Mouse (Mus musculus) forebrain, embryonic 10.5 days (tissue): ENCODE data around the gene St6gal1. TPM values are rescaled to one million over a fixed set of nuclear protein-coding genes. Genes with fewer than 3 reads are reported as not detected.

Experiments
- DNase-seq: peaks from one replicate; pipeline ENCODE4 v3.0.0-alpha.2; 2017; ENCODE audit warnings: low spot score; ENCODE audit errors: extremely low spot score
- H3K27ac ChIP-seq: fragments of 300-500 bp; sonication (generic); 2 replicates; pipeline ENCODE4 v1.5.1; 2016; ENCODE audit warnings: mild to moderate bottlenecking
- H3K27me3 ChIP-seq: fragments of 300-500 bp; sonication (generic); 2 replicates; pipeline ENCODE4 v1.6.1; 2016; ENCODE audit warnings: mild to moderate bottlenecking; ENCODE audit not compliant: poor library complexity, severe bottlenecking
- H3K36me3 ChIP-seq: fragments of 300-500 bp; sonication (generic); replicated peaks from 2 replicates; pipeline ENCODE4 v1.6.1; 2016; ENCODE audit warnings: mild to moderate bottlenecking, moderate library complexity
- H3K4me1 ChIP-seq: fragments of 300-500 bp; sonication (generic); 2 replicates; pipeline ENCODE4 v1.6.1; 2016
- H3K4me3 ChIP-seq: fragments of 300-500 bp; sonication (generic); 2 replicates; pipeline ENCODE4 v1.5.1; 2016; ENCODE audit warnings: mild to moderate bottlenecking, moderate library complexity
- H3K9me3 ChIP-seq: fragments of 300-500 bp; sonication (generic); 2 replicates; pipeline ENCODE4 v1.6.1; 2016; ENCODE audit warnings: mild to moderate bottlenecking, moderate library complexity
- WGBS: fragments of 180-500 bp; shearing (Covaris S2); methylation state at CpG from one replicate; pipeline ENCODE4 v1.1.7; 2016; 5-methylcytosine and 5-hydroxymethylcytosine counted together
- polyA plus RNA-seq: library from polyadenylated mRNA; unstranded; fragments of >200 nt; fragmentation: Nextera tagmentation; extraction: Ambion mirVana; gene quantifications from 2 replicates; pipeline ENCODE4 v1.2.1, GENCODE M21; 2016

Gene St6gal1
- polyA plus RNA-seq, 1 experiment from 2014 or later: 19.7 TPM

- Histone ChIP-seq H3K4me1 (peaks cover 70% of the 10 kb centered on the region), H3K27me3 (peaks cover 12% of the 10 kb centered on the region; the same call in 1 of the 2 replicates), H3K27ac (peak overlapping the region; percentile 83), H3K4me3 (no peak overlapping the region), H3K36me3 (0 out of 2 replicates have a peak, but pooled peaks cover 2% of the 10 kb centered on the region), H3K9me3 (no peaks in the 10 kb centered on the region)
- 78% methylated on average over 14 of the region's 14 CpGs for WGBS
- DNase-seq: no peak
Observed at GRCm38 (mm10) chr16:23271746-23272520, 47.4 kb downstream of the St6gal1 start.

- no peaks in the 10 kb centered on the region for H3K9me3 ChIP-seq
- peak overlapping the region; percentile 58 for H3K27ac ChIP-seq
- peaks cover 68% of the 10 kb centered on the region for H3K4me1 ChIP-seq
Observed at GRCm38 (mm10) chr16:23272521-23273230, 48.1 kb downstream of the St6gal1 start.

GRCm38 (mm10) chr16:23274005-23274404 lies 49.5 kb downstream of the St6gal1 start:
- peaks cover 5% of the 10 kb centered on the region; the same call in 1 of the 2 replicates for H3K27me3 ChIP-seq
- no peaks in the 10 kb centered on the region for H3K9me3 ChIP-seq
- H3K4me3 ChIP-seq: no peak overlapping the region
- 88% methylated on average over 6 of the region's 6 CpGs for WGBS
- no peaks in the 10 kb centered on the region for H3K36me3 ChIP-seq
- DNase-seq: no peak
- peaks cover 60% of the 10 kb centered on the region for H3K4me1 ChIP-seq
- H3K27ac ChIP-seq: 0 out of 2 replicates have a peak overlapping the region, but pooled peaks have one; percentile 2

More at GRCm38 (mm10) chr16:23272521-23273230, 48.1 kb downstream of the St6gal1 start:
- Histone ChIP-seq H3K27me3 (peaks cover 12% of the 10 kb centered on the region; the same call in 1 of the 2 replicates), H3K4me3 (no peak overlapping the region), H3K36me3 (0 out of 2 replicates have a peak, but pooled peaks cover 2% of the 10 kb centered on the region)
- 52% methylated on average over 9 of the region's 9 CpGs for WGBS
- DNase-seq: no peak

- DNase-seq: no peak
- Histone ChIP-seq H3K27ac (no peak overlapping the region), H3K9me3 (no peaks in the 10 kb centered on the region), H3K4me1 (peaks cover 54% of the 10 kb centered on the region), H3K27me3 (no peaks in the 10 kb centered on the region; the same call in 1 of the 2 replicates), H3K36me3 (no peaks in the 10 kb centered on the region), H3K4me3 (no peak overlapping the region)
- 90% methylated on average over 7 of the region's 7 CpGs for WGBS
Observed at GRCm38 (mm10) chr16:23274606-23275310, 50.2 kb downstream of the St6gal1 start.

GRCm38 (mm10) chr16:23275661-23276060 lies 51.1 kb downstream of the St6gal1 start:
- WGBS: 87% methylated on average over 2 of the region's 2 CpGs
- Histone ChIP-seq H3K36me3 (no peaks in the 10 kb centered on the region), H3K27ac (no peak overlapping the region), H3K27me3 (no peaks in the 10 kb centered on the region; the same call in 1 of the 2 replicates), H3K9me3 (no peaks in the 10 kb centered on the region), H3K4me3 (no peak overlapping the region), H3K4me1 (peaks cover 47% of the 10 kb centered on the region)
- DNase-seq: no peak

- Histone ChIP-seq H3K4me1 (peaks cover 3% of the 10 kb centered on the region; the same call in 1 of the 2 replicates), H3K36me3 (peaks cover 7% of the 10 kb centered on the region; the same call in 1 of the 2 replicates), H3K4me3 (no peak overlapping the region), H3K27ac (no peak overlapping the region), H3K9me3 (no peaks in the 10 kb centered on the region), H3K27me3 (no peaks in the 10 kb centered on the region)
- DNase-seq: no peak
- 78% methylated on average over 9 of the region's 9 CpGs for WGBS
Observed at GRCm38 (mm10) chr16:23279879-23280741, 55.6 kb downstream of the St6gal1 start.

DNA sequence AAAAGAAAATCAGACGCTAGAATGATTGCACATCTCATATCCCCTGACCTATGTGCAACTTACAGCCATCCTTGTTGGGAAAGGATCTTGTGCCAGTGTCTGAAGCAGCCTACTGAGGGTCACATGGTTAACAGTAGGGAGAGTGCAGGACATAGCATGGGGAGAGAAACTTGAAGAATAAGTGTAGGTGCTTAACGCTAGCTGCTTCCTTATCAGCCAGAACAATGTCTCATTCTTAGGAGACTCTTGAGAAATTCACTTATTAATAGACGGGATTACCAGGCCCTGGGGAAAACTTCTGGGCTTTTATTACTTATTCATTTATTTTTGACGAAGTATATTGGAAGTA lies 56.2 kb downstream of the St6gal1 start:
- Histone ChIP-seq H3K36me3 (peaks cover 7% of the 10 kb centered on the region; the same call in 1 of the 2 replicates), H3K4me1 (peaks cover 3% of the 10 kb centered on the region; the same call in 1 of the 2 replicates), H3K27ac (no peak overlapping the region), H3K4me3 (no peak overlapping the region), H3K27me3 (no peaks in the 10 kb centered on the region), H3K9me3 (no peaks in the 10 kb centered on the region)
- WGBS: 89% methylated on average over 4 of the region's 4 CpGs
- DNase-seq: no peak

GRCm38 (mm10) chr16:23282241-23282640 lies 57.7 kb downstream of the St6gal1 start:
- no peak for DNase-seq
- 94% methylated on average over 5 of the region's 5 CpGs for WGBS
- Histone ChIP-seq H3K27ac (no peak overlapping the region), H3K4me1 (peaks cover 3% of the 10 kb centered on the region; the same call in 1 of the 2 replicates), H3K4me3 (no peak overlapping the region), H3K27me3 (no peaks in the 10 kb centered on the region), H3K36me3 (peaks cover 8% of the 10 kb centered on the region), H3K9me3 (no peaks in the 10 kb centered on the region)

DNA sequence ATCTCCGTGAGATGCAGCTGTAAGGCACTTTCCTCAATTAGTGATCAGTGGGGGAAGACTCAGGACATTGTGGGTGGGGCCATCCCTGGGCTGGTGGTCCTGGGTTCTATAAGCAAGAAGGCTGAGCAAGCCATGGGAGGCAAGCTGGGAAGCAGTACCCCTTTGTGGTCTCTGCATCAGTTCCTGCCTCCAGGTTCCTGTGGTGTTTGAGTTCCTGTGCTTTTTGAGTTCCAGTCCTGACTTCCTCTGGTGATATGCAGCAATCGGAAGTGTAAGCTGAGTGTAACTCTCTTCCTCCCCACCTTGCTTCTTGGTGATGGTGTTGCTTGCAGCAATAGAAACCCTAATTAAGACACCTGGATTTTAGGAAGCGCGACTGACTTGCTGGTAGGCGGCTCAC lies 58.4 kb downstream of the St6gal1 start:
- Histone ChIP-seq H3K36me3 (peaks cover 13% of the 10 kb centered on the region), H3K9me3 (no peaks in the 10 kb centered on the region), H3K27me3 (no peaks in the 10 kb centered on the region), H3K27ac (no peak overlapping the region), H3K4me1 (peaks cover 3% of the 10 kb centered on the region; the same call in 1 of the 2 replicates), H3K4me3 (no peak overlapping the region)
- WGBS: 90% methylated on average over 5 of the region's 5 CpGs
- no peak for DNase-seq

DNA sequence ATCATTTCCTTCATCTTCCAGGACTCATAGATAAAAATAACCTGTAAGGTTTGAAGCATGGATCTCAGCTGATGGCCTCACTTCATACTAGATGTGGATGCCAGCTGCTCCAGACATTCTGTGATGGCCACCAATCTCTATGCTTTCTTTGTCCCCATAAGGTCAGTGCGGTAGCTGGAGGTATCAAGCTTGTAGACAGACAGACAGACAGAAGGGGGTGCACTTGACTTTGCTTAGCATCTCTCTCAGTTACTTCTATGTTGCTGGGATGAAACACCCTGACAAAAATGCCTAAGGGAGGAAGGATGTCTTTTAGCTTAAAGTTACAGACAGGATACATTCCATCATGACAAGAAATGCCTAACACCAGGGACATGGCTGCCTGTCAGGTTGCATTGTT lies 59.1 kb downstream of the St6gal1 start:
- no peak for DNase-seq
- Histone ChIP-seq H3K36me3 (peaks cover 14% of the 10 kb centered on the region), H3K27me3 (no peaks in the 10 kb centered on the region), H3K4me3 (no peak overlapping the region), H3K4me1 (peaks cover 3% of the 10 kb centered on the region; the same call in 1 of the 2 replicates), H3K9me3 (no peaks in the 10 kb centered on the region), H3K27ac (no peak overlapping the region)
- WGBS: 92% methylated on average over 1 of the region's 1 CpGs

GRCm38 (mm10) chr16:23284470-23285394 lies 60.2 kb downstream of the St6gal1 start:
- no peaks in the 10 kb centered on the region for H3K9me3 ChIP-seq
- DNase-seq: no peak
- H3K27me3 ChIP-seq: no peaks in the 10 kb centered on the region
- no peak overlapping the region for H3K27ac ChIP-seq
- 87% methylated on average over 15 of the region's 15 CpGs for WGBS
- H3K36me3 ChIP-seq: peaks cover 14% of the 10 kb centered on the region
- H3K4me1 ChIP-seq: peaks cover 2% of the 10 kb centered on the region; the same call in 1 of the 2 replicates
- no peak overlapping the region for H3K4me3 ChIP-seq
